Mouse (Mus musculus) liver, embryonic 16.5 days (tissue): ENCODE results near the gene Hoxb4. TPM values are rescaled to one million over a fixed set of nuclear protein-coding genes. Genes with fewer than 3 reads are reported as not detected.
A peak's percentile ranks its signal among the peaks of the same experiment; 100 is the strongest.

Experiments
- ATAC-seq: fragments of 200-750 bp; cut with Nextera tagmentation; 2 replicates; pipeline ENCODE4 v1.8.0; 2017; ENCODE audit warnings: low read depth, mild to moderate bottlenecking, moderate number of reproducible peaks, moderate library complexity
- H3K27ac ChIP-seq: fragments of 300-500 bp; sonication (generic); 2 replicates; pipeline ENCODE4 v1.5.1; 2014; ENCODE audit warnings: mild to moderate bottlenecking, low read length
- H3K27me3 ChIP-seq: fragments of 300-500 bp; sonication (generic); 2 replicates; pipeline ENCODE4 v1.6.1; 2014; ENCODE audit warnings: low read depth, low read length, mixed read lengths; ENCODE audit not compliant: control insufficient read depth, insufficient read depth
- H3K36me3 ChIP-seq: fragments of 300-500 bp; sonication (generic); 2 replicates; pipeline ENCODE4 v1.6.1; 2014; ENCODE audit warnings: mild to moderate bottlenecking; ENCODE audit not compliant: control insufficient read depth, insufficient read depth
- H3K4me1 ChIP-seq: fragments of 300-500 bp; sonication (generic); 2 replicates; pipeline ENCODE4 v1.6.1; 2014; ENCODE audit warnings: low read depth, low read length, mixed read lengths; ENCODE audit not compliant: control insufficient read depth
- H3K4me2 ChIP-seq: fragments of 300-500 bp; sonication (generic); 2 replicates; pipeline ENCODE4 v1.6.1; 2014; ENCODE audit warnings: low read depth, low read length, mixed read lengths
- H3K4me3 ChIP-seq: fragments of 300-500 bp; sonication (generic); 2 replicates; pipeline ENCODE4 v1.5.1; 2014; ENCODE audit warnings: low read depth, mild to moderate bottlenecking, low read length
- H3K9ac ChIP-seq: fragments of 300-500 bp; sonication (generic); 2 replicates; pipeline ENCODE4 v1.6.1; 2014; ENCODE audit warnings: low read depth, low read length
- H3K9me3 ChIP-seq: fragments of 300-500 bp; sonication (generic); replicated peaks from 2 replicates; pipeline ENCODE4 v1.6.1; 2016; ENCODE audit warnings: low read length; ENCODE audit not compliant: control insufficient read depth
- WGBS: fragments of 180-500 bp; shearing (Covaris S2); extraction: QIAGEN DNeasy Blood & Tissue Kit; methylation state at CpG from one replicate; pipeline ENCODE4 v1.1.7; 2014; ENCODE audit not compliant: insufficient replicate concordance; 5-methylcytosine and 5-hydroxymethylcytosine counted together
- polyA plus RNA-seq: library from polyadenylated mRNA; unstranded; fragments of >200 nt; fragmentation: Nextera tagmentation; extraction: Ambion mirVana; gene quantifications from 2 replicates; pipeline ENCODE4 v1.2.1, GENCODE M21; 2015

The Hoxb4 gene
- polyA plus RNA-seq, 1 experiment from 2014 or later, result 0.08 TPM

DNA sequence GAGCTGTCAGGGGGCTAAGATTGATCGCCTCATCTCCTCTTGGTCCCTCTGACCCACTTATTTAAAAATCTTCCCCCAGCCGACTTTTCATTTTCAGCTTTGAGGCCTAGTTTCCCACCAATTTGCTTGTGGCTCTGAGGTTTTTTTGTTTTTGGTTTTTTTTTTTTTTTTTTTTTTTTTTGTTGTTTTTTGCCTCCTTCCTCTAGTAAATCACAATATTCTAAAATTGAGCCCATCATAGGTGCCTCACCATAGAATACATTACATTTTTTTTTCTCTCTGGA is 32.2 kb downstream of the Hoxb4 start, which contains the start of gene Hoxb2:
Gene Hoxb2, plus strand, starts transcription at position 185 of the 284 bp plus-strand sequence.
- Histone ChIP-seq H3K27ac (no peak within 1 kb of the TSS), H3K4me1 (no peaks in the 10 kb centered on the region; the same call in 1 of the 2 replicates)
- 32% methylated on average over 2 of the region's 2 CpGs for WGBS

DNA sequence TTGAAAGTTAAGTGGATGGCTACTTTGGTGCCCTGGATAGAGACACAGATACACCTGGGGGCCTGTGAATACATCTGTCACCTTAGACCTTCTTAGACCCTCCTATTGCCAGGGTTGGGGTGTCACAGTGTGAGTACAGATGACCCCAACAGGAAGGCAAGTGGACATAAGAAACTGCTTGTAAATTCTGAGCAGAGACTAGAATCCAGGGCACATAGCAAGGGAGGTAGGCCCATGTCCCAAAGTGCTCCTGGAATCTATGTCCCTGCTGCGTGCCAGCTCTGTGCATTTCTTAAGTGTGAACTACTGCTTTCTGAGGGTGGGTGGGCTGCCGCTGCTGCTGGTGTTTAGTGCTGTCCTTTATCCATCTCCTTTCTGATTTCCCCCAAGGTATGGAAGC is 32.7 kb downstream of the Hoxb4 start:
- WGBS, result 49% methylated on average over 2 of the region's 2 CpGs
- H3K4me1 ChIP-seq, result no peaks in the 10 kb centered on the region
- peaks cover 84% of the 10 kb centered on the region for H3K27me3 ChIP-seq
- H3K9me3 ChIP-seq, result no peaks in the 10 kb centered on the region
- no peak overlapping the region for H3K4me2 ChIP-seq
- ATAC-seq, result no peak
- H3K4me3 ChIP-seq, result no peak overlapping the region
- H3K36me3 ChIP-seq, result no peaks in the 10 kb centered on the region
- H3K9ac ChIP-seq, result no peak overlapping the region
- no peak overlapping the region for H3K27ac ChIP-seq

More for the DNA sequence above, 32.2 kb downstream of the Hoxb4 start, which contains the start of gene Hoxb2:
- H3K4me2 ChIP-seq, result no peak within 1 kb of the TSS
- H3K9me3 ChIP-seq, result no peaks in the 10 kb centered on the region
- H3K36me3 ChIP-seq, result no peaks in the 10 kb centered on the region
- H3K27me3 ChIP-seq, result peaks cover 87% of the 10 kb centered on the region
- H3K9ac ChIP-seq, result no peak within 1 kb of the TSS
- H3K4me3 ChIP-seq, result no peak within 1 kb of the TSS
- no peak for ATAC-seq

DNA sequence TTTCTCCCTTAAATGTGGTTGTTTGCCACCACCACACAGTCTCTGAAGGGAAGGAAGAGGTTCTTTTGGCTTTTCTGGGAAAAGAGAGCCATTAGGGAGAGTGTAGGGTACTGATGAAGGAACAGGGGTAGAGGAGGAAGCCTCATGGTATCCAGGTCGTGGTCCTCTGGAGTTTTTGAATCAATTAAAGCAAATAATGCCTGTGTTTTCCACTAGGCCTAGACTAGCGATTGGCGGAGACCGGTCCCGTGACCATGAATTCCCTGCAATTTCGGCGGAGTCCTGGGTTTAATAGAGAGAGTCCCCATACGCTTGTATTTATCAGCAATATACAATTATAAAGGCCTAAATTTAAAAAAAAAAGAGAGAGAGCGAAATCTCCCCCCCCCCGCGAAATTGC is 33.2 kb downstream of the Hoxb4 start:
- ATAC-seq, result no peak
- peaks cover 83% of the 10 kb centered on the region for H3K27me3 ChIP-seq
- H3K36me3 ChIP-seq, result no peaks in the 10 kb centered on the region
- no peak overlapping the region for H3K27ac ChIP-seq
- H3K4me3 ChIP-seq, result no peak overlapping the region
- H3K9ac ChIP-seq, result no peak overlapping the region
- no peak overlapping the region for H3K4me2 ChIP-seq
- no peaks in the 10 kb centered on the region for H3K4me1 ChIP-seq
- WGBS, result 23% methylated on average over 11 of the region's 11 CpGs
- H3K9me3 ChIP-seq, result no peaks in the 10 kb centered on the region

DNA sequence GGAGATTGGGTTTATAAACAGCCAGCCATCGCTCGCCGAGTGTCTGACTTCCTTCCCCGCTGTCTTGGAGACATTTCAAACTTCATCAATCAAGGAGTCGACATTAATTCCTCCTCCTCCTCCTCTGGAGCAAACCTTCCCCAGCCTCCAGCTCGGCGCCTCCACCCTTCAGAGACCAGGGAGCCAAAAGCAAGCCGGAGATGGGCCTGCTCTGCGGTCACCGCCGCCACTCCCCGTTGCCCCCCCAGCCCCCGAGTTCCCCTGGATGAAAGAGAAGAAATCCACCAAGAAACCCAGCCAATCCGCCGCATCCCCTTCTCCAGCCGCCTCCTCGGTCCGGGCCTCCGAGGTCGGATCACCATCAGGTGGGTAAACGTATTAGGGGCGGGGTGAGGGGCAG is 33.8 kb downstream of the Hoxb4 start:
- H3K4me3 ChIP-seq, result peak overlapping the region; percentile 33
- peak overlapping the region; percentile 10; the same call in 1 of the 2 replicates for H3K27ac ChIP-seq
- no peak overlapping the region; the same call in 1 of the 2 replicates for H3K9ac ChIP-seq
- no peaks in the 10 kb centered on the region for H3K4me1 ChIP-seq
- ATAC-seq, result no peak
- H3K4me2 ChIP-seq, result no peak overlapping the region
- H3K36me3 ChIP-seq, result no peaks in the 10 kb centered on the region
- peaks cover 81% of the 10 kb centered on the region for H3K27me3 ChIP-seq
- no peaks in the 10 kb centered on the region for H3K9me3 ChIP-seq
- 2% methylated on average over 22 of the region's 22 CpGs for WGBS

DNA sequence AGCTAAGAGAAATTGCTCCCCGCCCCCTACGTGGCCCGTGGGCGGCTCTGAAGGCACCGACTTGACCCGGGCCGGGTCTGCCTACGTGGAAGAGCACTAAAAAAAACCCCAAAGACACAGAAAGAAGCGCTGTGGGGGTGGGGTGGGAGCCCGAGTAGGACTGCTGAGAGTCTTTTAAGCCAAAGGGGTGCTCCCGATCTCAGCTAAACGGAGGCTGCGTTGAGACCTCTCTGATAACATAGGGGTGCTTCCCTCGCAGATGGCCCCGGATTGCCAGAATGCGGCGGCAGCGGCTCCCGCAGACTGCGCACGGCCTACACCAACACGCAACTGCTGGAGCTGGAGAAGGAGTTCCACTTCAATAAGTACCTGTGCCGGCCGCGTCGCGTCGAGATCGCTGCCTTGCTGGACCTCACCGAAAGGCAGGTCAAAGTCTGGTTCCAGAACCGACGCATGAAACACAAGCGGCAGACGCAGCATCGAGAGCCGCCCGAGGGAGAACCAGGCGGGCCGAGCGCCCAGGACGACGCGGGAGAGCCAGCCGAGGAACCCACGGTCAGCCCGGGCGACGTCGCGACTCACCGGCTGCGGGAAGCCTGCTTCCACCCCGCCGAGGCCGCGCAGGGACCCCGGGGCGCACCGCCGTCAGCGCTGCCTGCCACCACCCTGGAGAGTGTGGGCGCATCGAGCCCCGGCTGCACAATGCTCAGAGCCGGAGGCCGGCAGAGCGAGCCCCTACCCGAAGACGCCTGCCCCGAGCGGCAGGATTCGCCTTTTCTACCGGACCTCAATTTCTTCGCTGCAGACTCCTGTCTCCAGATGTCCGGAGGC is 34.8 kb downstream of the Hoxb4 start:
- Histone ChIP-seq H3K4me1 (no peaks in the 10 kb centered on the region), H3K9ac (peak overlapping the region; percentile 28), H3K27ac (no peak overlapping the region), H3K9me3 (no peaks in the 10 kb centered on the region), H3K36me3 (no peaks in the 10 kb centered on the region), H3K4me2 (no peak overlapping the region; the same call in 1 of the 2 replicates), H3K4me3 (peak overlapping the region; percentile 33), H3K27me3 (peaks cover 84% of the 10 kb centered on the region)
- no peak for ATAC-seq
- WGBS, result under 1% methylated on average over 75 of the region's 75 CpGs

DNA sequence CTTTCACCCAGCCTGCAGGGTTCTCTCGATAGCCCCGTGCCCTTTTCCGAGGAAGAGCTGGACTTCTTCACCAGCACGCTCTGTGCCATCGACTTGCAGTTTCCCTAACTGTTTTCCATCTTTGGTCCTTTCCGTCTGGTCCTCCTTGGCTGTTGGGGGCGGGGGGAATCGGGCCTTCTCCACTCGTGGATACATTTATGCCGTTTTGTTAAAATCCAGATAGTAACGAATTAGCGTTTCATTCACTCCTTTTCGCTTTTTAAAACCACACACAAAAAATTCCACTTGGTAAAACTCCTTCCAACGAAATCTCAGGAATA is 35.4 kb downstream of the Hoxb4 start:
- H3K27me3 ChIP-seq, result peaks cover 81% of the 10 kb centered on the region
- no peaks in the 10 kb centered on the region for H3K36me3 ChIP-seq
- H3K9ac ChIP-seq, result peak overlapping the region; percentile 28; the same call in 1 of the 2 replicates
- no peak for ATAC-seq
- H3K4me3 ChIP-seq, result peak overlapping the region; percentile 33
- no peaks in the 10 kb centered on the region for H3K4me1 ChIP-seq
- 5% methylated on average over 14 of the region's 14 CpGs for WGBS
- H3K4me2 ChIP-seq, result no peak overlapping the region
- H3K27ac ChIP-seq, result no peak overlapping the region
- no peaks in the 10 kb centered on the region for H3K9me3 ChIP-seq

DNA sequence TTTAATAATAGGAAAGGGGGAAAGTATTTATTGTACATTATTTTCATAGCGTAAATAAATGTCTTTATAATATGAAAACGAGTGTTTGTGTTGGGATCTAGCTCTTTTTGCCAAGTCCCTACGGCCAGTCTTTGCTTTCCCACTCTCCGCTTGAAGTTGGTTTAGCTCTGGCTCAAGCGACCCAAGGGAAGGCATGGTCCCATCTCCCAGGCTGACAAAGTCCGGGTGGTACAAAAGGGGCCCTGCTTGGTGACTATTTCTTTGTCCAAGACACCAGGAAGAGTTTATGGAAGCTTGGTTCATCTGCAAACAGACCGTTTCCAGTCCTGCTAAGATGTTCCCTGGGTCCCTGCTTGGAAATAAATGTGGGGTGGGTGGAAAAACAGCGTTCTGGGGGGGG is 35.9 kb downstream of the Hoxb4 start:
- Histone ChIP-seq H3K36me3 (no peaks in the 10 kb centered on the region), H3K4me1 (no peaks in the 10 kb centered on the region), H3K9me3 (no peaks in the 10 kb centered on the region), H3K9ac (no peak overlapping the region), H3K4me3 (no peak overlapping the region), H3K4me2 (no peak overlapping the region), H3K27me3 (peaks cover 77% of the 10 kb centered on the region), H3K27ac (no peak overlapping the region)
- no peak for ATAC-seq
- WGBS, result 27% methylated on average over 8 of the region's 8 CpGs

DNA sequence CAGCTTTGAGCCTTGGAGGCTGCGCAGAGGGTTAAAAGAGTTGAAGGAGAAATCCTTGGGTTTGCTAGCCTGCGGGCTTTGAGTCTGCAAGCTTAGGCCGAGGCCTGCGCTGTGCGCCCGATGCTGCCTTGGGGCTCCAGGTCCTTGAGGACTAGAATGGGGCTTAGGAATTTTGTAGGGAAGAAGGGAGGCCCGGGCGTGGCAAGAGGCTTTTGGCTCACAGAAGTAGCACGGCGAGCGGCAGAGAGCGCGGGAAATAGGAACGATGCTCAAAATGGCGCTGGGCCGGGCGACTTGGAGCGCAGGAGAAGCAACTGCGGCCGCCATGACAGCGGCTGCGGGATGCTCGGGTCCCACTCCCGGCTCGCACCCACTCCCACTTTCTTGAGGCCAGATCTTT is 36.3 kb downstream of the Hoxb4 start:
- Histone ChIP-seq H3K4me2 (no peak overlapping the region), H3K4me3 (no peak overlapping the region), H3K27me3 (peaks cover 72% of the 10 kb centered on the region), H3K27ac (no peak overlapping the region), H3K9ac (no peak overlapping the region), H3K9me3 (no peaks in the 10 kb centered on the region), H3K36me3 (no peaks in the 10 kb centered on the region), H3K4me1 (no peaks in the 10 kb centered on the region)
- ATAC-seq, result no peak
- WGBS, result 2% methylated on average over 25 of the region's 25 CpGs

DNA sequence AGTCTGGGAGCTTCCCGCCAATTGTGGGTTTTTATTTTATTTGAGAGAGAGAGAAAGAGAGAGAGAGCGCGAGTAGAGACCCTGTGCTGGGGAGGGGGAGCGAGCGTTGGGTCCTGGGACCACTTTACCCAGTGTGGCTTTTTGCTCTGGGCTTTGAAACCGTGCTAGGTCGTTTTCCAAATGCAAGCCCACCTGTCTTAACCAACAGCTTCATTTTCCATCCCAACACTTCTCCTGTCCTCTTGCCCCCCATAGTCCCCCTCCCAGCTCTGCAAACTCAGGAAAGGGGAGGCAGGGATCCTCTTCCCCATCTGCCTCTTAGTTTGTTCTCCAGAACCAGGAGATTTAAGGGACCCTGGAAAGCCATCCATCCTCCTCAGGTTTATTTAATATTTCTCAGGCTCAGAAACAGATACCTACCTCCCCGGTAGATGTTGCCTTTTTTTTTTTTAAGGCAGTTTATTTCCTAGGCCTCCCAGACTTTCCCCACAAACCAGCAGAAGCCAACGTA is 36.8 kb downstream of the Hoxb4 start:
- Histone ChIP-seq H3K9me3 (no peaks in the 10 kb centered on the region), H3K27ac (no peak overlapping the region), H3K36me3 (no peaks in the 10 kb centered on the region), H3K27me3 (peaks cover 68% of the 10 kb centered on the region), H3K9ac (no peak overlapping the region), H3K4me2 (no peak overlapping the region), H3K4me1 (no peaks in the 10 kb centered on the region), H3K4me3 (no peak overlapping the region)
- no peak for ATAC-seq
- 21% methylated on average over 9 of the region's 9 CpGs for WGBS
